Mouse (Mus musculus) bone marrow macrophage, adult 2 months (primary cell): ENCODE results near the gene Parvb. TPM values are rescaled to one million over a fixed set of nuclear protein-coding genes. Genes with fewer than 3 reads are reported as not detected.

Source experiments
- H3K27ac ChIP-seq: 2 replicates; pipeline ENCODE4 v1.5.1; 2012; ENCODE audit warnings: low read depth, low read length; ENCODE audit not compliant: insufficient read depth
- H3K4me1 ChIP-seq: 2 replicates; pipeline ENCODE4 v1.6.1; 2012; ENCODE audit warnings: low read length; ENCODE audit not compliant: control insufficient read depth, insufficient read depth
- H3K4me3 ChIP-seq: 2 replicates; pipeline ENCODE4 v1.5.1; 2012; ENCODE audit warnings: mild to moderate bottlenecking, low read length, moderate library complexity; ENCODE audit not compliant: insufficient read depth
- CTCF ChIP-seq: IDR thresholded peaks from 2 replicates; pipeline ENCODE4 v1.5.1; 2012; ENCODE audit warnings: low read depth, mild to moderate bottlenecking, low read length, moderate library complexity
- POLR2A ChIP-seq: IDR thresholded peaks from 2 replicates; pipeline ENCODE4 v1.6.1; 2012; ENCODE audit warnings: mild to moderate bottlenecking, low read depth, low read length, borderline replicate concordance
- polyA plus RNA-seq: library from polyadenylated mRNA; stranded (reverse); fragments of >200 nt; gene quantifications from 2 replicates; pipeline ENCODE4 v1.2.4, GENCODE M21; 2012; ENCODE audit not compliant: missing spikeins, insufficient read depth, insufficient read length

Parvb gene
- polyA plus RNA-seq, 1 experiment = 35.7 TPM

DNA sequence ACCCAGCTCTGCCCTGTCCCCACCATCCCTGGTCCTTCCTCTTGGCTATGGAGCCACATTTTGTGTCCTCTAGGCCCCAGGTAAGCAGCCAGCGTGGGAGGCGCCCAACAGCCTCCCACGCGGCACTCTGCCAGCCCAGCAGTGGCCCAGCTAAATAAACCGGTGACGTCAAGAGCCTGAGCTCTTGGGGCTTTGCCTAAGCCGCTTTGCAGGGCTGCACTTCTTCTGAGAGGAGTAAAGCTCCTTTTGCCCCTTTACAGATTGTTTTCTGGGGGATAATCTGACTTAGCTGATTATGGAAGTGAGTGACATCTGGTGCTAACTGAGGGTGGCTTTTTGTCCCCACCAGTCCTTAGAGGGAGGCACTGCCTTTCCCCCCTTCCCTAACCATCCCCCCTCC, 69.2 kb downstream of the Parvb start:
- H3K4me1 ChIP-seq = no peaks in the 10 kb centered on the region
- H3K27ac ChIP-seq = no peak overlapping the region
- no peak for TF ChIP-seq POLR2A
- TF ChIP-seq CTCF = no peak
- no peak overlapping the region for H3K4me3 ChIP-seq

DNA sequence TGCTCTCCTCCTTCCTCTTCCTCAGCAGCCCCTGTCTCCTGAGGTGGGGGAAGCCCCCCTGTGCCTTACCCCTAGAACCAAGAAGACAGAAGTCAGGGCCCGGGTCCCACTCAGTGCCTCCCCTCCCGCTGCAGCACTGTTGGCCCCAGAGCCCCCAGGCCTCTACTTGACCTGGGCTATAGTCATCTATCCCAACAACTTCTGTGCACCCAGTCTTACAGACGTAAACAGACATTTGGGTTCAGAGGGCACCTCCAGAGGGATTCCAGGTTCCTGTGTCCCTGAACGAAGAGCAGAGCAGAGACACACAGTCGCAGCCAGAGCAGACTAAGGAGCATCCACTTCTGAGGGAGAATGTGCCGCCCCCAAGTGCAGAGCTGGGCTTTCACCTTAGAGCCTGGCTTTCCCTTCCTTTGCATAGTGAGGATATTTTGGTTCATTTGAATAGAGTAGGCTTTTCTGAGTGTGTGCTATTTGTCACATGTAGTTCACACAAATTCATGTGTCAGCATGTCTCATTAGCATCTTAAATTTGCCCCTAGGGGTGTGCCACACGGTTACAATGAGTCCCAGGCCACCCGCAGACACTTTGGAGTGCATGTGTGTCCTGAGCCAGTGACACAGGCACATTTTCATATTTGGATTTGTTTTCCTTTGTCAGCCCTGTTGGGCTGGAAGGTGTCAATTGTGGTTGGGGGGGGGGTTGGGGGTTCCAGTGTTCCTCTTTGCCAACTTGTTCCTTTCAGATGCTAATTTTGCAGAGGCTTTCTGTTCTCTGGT, 70.0 kb downstream of the Parvb start:
- no peaks in the 10 kb centered on the region for H3K4me1 ChIP-seq
- no peak overlapping the region for H3K27ac ChIP-seq
- H3K4me3 ChIP-seq = no peak overlapping the region
- TF ChIP-seq POLR2A = no peak
- TF ChIP-seq CTCF = no peak

DNA sequence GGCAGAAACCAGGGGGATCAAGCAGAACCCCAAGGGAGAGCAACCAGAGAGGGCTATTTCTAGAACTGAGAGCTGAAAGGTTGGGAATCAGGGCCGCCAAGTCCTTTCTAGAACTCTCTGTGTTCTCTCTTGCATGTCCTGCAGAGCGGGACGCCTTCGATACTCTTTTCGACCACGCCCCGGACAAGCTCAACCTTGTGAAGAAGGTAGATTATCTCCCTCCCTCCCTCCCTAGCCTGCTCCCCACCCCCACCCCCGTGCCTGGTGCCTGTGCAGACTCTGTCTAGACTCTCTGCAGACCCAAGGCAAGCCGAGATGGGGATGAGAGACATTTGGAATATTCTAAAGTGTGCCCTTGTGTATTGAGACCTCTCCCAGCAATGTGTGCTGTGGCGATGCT, 71.4 kb downstream of the Parvb start:
- no peaks in the 10 kb centered on the region for H3K4me1 ChIP-seq
- H3K4me3 ChIP-seq = no peak overlapping the region
- H3K27ac ChIP-seq = no peak overlapping the region
- TF ChIP-seq POLR2A = no peak
- no peak for TF ChIP-seq CTCF

DNA sequence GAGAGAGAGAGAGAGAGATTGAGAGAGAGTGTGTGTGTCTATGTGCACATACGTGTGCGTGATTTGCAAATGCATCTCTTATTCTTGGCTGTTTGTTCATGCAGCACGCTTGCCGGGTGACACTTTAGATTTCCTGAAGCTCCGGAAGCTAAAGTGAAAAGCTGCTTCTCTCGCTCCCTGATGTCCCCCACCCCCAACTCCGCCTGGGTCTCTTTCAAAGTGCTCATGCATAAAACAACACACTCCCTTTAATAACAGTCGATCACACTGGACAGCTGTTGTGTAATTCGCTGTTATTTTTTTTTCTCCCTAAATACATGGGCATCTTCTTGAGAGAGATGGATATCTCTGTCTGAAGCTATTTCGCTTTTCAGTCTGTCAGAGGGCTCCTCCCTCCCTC, 73.5 kb downstream of the Parvb start:
- Histone ChIP-seq H3K4me3 (no peak overlapping the region), H3K27ac (no peak overlapping the region), H3K4me1 (no peaks in the 10 kb centered on the region)
- TF ChIP-seq POLR2A (no peak), CTCF (no peak)

DNA sequence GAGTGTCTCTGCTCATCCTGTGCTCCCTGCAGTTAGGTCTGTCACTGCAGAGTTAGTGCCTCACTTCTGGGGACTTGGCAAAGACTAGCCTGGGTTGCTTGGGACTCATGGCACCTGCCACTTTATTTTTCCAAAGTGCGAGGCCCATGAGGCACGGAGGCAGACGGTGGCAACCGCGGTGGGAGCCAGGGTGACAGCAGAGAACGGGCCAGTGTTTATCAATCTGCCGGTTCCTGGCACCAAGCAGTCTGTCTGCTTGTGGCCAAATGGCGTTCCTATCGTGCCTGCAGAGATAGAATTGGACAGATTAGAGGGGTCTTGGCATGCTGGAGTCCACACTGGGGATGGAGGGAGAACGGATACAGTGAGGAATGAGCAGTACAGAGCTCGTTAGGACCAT, 78.4 kb downstream of the Parvb start:
- Histone ChIP-seq H3K27ac (no peak overlapping the region), H3K4me3 (no peak overlapping the region), H3K4me1 (peaks cover 33% of the 10 kb centered on the region)
- TF ChIP-seq CTCF = no peak
- TF ChIP-seq POLR2A = no peak

DNA sequence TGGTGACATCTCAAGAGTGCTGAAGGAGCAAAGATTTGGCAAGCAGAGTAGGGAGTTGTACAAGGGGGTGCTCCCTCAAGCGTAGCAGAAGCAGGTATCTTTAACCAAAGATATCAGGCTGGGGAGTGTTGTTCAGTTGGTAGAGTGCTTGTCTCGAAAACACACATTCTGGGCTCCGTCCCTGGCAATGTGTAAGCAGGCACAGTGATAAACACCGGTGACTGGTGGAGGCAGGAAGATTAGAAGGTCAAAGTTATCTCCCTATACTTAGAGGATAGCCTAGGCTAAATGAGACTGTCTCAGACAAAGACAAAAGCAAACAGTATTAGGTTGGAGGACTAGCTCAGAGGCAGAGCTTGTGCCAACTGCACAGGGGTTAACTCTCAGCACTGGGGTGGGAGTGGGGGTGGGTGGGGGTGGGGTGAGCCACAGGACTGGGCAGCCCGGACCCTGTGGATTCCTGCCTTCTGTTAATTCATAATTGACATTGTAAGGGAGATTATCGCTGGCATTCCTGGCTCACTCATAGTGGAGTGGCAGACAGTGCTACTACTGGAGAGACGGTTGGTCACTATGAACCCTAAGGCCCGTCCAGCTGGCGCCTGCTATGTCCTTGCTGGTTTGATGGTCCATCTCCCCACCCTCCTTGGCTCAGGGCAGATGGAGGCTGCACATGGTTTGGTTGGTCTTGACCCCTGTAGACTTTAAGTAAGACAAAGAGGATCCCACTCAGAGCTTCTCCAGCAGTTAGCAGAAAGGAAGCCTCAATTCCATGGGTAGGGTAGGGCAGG, 79.6 kb downstream of the Parvb start:
- no peak overlapping the region for H3K27ac ChIP-seq
- no peak overlapping the region for H3K4me3 ChIP-seq
- TF ChIP-seq CTCF (no peak), POLR2A (no peak)
- peaks cover 45% of the 10 kb centered on the region for H3K4me1 ChIP-seq

DNA sequence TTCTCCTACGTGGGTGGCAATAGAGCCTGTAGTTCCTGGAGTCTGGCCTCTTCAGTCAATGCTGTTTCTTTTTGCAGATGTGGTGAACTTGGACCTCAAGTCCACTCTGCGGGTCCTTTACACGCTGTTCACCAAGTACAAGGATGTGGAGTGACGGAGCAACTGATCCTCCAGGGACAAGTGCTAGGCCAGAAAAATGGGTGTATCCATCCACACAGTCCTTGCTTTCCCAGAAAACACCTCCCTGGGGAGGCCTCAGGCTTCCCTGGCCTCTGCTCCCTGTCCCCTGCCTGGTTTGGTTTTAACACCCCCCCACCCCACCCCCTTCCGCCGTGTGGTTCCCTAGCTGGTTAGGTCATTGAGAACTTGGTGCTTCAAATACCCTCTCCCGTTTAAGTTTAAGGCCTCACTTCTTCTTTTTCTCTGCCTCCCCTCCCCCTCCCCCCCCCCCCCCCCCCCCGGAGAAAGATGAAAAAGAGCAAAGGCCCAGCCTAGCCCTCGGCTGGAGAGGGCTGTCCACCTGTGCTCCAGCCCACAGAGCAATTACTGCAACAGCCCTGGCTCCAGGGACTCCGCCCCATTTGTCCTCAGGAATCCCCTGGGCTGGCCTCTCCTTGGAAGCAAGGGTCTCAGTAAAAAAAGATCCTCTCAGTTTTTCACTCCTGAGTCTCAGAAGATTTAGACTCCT, 81.2 kb downstream of the Parvb start:
- peak overlapping the region; percentile 80 for H3K27ac ChIP-seq
- no peak overlapping the region for H3K4me3 ChIP-seq
- TF ChIP-seq CTCF = no peak
- no peak for TF ChIP-seq POLR2A
- peaks cover 47% of the 10 kb centered on the region for H3K4me1 ChIP-seq

DNA sequence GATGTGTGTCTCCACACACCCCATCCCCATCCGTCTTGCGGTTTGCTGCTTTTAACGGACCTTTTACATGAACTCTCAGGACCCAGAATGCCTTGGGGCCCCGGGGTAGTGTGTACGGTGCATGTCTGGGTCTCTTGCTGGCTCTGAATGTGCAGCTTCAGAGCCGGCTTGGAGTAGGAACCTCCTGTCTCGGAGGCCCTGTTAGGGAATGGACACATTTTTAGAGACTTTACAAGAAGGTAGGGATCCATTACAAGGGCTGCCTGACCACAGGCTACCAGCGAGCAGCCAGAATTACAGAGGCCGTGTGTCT, 81.7 kb downstream of the Parvb start:
- TF ChIP-seq POLR2A (no peak), CTCF (no peak)
- no peak overlapping the region for H3K4me3 ChIP-seq
- peaks cover 47% of the 10 kb centered on the region for H3K4me1 ChIP-seq
- peak overlapping the region; percentile 80 for H3K27ac ChIP-seq

DNA sequence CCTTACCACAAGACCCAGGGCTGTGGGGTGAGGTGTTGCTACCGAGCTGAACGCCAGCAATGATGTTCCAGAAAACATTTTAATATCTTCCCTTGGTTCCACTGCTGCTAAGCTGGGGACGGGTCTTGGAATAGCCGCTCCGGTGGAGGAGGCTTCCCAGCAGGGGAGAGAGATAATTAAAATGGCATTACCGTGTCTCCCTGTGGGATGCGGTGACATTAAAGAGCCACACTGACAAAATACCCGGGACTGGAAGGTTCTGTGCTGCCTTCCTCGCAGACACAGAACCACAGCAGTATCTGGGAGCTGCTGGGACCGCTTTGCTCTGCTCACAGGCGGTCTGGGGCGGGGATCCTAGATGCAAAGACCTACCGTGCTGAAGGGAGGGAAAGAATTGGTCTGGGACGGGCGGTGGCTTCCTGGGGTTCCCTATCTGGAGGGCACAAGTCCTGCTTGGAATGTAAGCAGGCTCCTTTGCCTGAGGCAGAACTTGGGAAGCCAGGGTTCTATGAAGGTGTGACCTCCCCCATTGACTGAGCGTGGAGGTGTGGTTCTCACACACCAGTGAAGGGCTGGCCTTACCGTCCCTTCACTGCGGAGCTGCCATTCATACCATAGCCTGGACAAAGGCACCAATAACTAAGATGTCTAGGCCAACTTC, 82.7 kb downstream of the Parvb start:
- H3K27ac ChIP-seq = peak overlapping the region; percentile 30
- H3K4me3 ChIP-seq = no peak overlapping the region
- TF ChIP-seq CTCF (no peak), POLR2A (no peak)
- peaks cover 47% of the 10 kb centered on the region for H3K4me1 ChIP-seq
